Mouse (Mus musculus) adrenal gland, postnatal 0 days (tissue): ENCODE measurements around the gene C5ar2. TPM values are rescaled to one million over a fixed set of nuclear protein-coding genes. Genes with fewer than 3 reads are reported as not detected.

Experiments
- polyA plus RNA-seq: library from polyadenylated mRNA; unstranded; fragments of >200 nt; fragmentation: Nextera tagmentation; extraction: Ambion mirVana; gene quantifications from 2 replicates; pipeline ENCODE4 v1.2.1, GENCODE M21; 2015

The C5ar2 gene
- 0.29 and 0.66 TPM in 2 replicates for polyA plus RNA-seq

GRCm38 (mm10) chr7:16244067-16244466 lies at the start of gene C5ar2:
Gene C5ar2, minus strand, starts transcription at chr7:16244154.

GRCm38 (mm10) chr7:16286026-16286961 lies 42.3 kb upstream of the C5ar2 start, which contains the start of gene Ccdc9:
Gene Ccdc9, minus strand, starts transcription at chr7:16286795.

GRCm38 (mm10) chr7:16273081-16273765 lies 29.3 kb upstream of the C5ar2 start, which contains the start of gene Inafm1:
Gene Inafm1, minus strand, starts transcription at chr7:16273617.

GRCm38 (mm10) chr7:16259110-16259590 lies 15.2 kb upstream of the C5ar2 start, which contains the start of gene C5ar1:
Gene C5ar1, minus strand, starts transcription at chr7:16259540.

GRCm38 (mm10) chr7:16221582-16222272 lies 22.2 kb downstream of the C5ar2 start, which contains the start of gene Dhx34:
Gene Dhx34, minus strand, starts transcription at chr7:16222037.

Other genes with a start within 250 kb of the C5ar2 start
- 5.0 and 5.6 TPM in 2 replicates for gene Bicra, start 196.2 kb downstream of the C5ar2 start, polyA plus RNA-seq
- 0.04 TPM in 1 of 2 replicates, not detected in the other for gene Zfp541, start 182.3 kb downstream of the C5ar2 start, polyA plus RNA-seq
- 112 and 151 TPM in 2 replicates for gene Napa, start 145.7 kb downstream of the C5ar2 start, polyA plus RNA-seq
- gene Kptn, start 124.3 kb downstream of the C5ar2 start, polyA plus RNA-seq, result 20.5 and 26.0 TPM in 2 replicates
- 0.04 and 0.19 TPM in 2 replicates for gene Slc8a2, start 114.3 kb downstream of the C5ar2 start, polyA plus RNA-seq
- gene Meis3, start 69.1 kb downstream of the C5ar2 start, polyA plus RNA-seq, result 25.0 and 35.2 TPM in 2 replicates
- gene Dhx34, start 22.1 kb downstream of the C5ar2 start, polyA plus RNA-seq, result 7.8 and 8.3 TPM in 2 replicates
- 7.3 and 8.6 TPM in 2 replicates for gene C5ar1, start 15.4 kb upstream of the C5ar2 start, polyA plus RNA-seq
- 38.6 and 39.9 TPM in 2 replicates for gene Inafm1, start 29.5 kb upstream of the C5ar2 start, polyA plus RNA-seq
- gene Ccdc9, start 42.6 kb upstream of the C5ar2 start, polyA plus RNA-seq, result 15.6 and 19.1 TPM in 2 replicates
- 9.1 and 13.6 TPM in 2 replicates for gene Bbc3, start 64.2 kb upstream of the C5ar2 start, polyA plus RNA-seq
- gene Sae1, start 143.7 kb upstream of the C5ar2 start, polyA plus RNA-seq, result 94.0 and 118 TPM in 2 replicates
- gene Zc3h4, start 156.8 kb upstream of the C5ar2 start, polyA plus RNA-seq, result 8.8 and 9.7 TPM in 2 replicates
- 139 and 140 TPM in 2 replicates for gene Tmem160, start 208.6 kb upstream of the C5ar2 start, polyA plus RNA-seq
- 0.24 and 0.26 TPM in 2 replicates for gene Npas1, start 233.6 kb upstream of the C5ar2 start, polyA plus RNA-seq